Mouse (Mus musculus) liver, postnatal 0 days (tissue): ENCODE results near the gene Gm20388. TPM values are rescaled to one million over a fixed set of nuclear protein-coding genes. Genes with fewer than 3 reads are reported as not detected.

Source experiments
- ATAC-seq: fragments of 200-750 bp; cut with Nextera tagmentation; 2 replicates; pipeline ENCODE4 v1.8.0; 2017; ENCODE audit warnings: mild to moderate bottlenecking, moderate library complexity
- DNase-seq: peaks from one replicate; pipeline ENCODE4 v3.0.0-alpha.2; 2016
- H3K27ac ChIP-seq: fragments of 300-500 bp; sonication (generic); 2 replicates; pipeline ENCODE4 v1.5.1; 2014; ENCODE audit warnings: antibody characterized with exemption, moderate library complexity, mild to moderate bottlenecking, low read depth
- H3K27me3 ChIP-seq: fragments of 300-500 bp; sonication (generic); 2 replicates; pipeline ENCODE4 v1.6.1; 2014; ENCODE audit warnings: low read length, control low read depth, mixed read lengths; ENCODE audit not compliant: insufficient read depth
- H3K36me3 ChIP-seq: fragments of 300-500 bp; sonication (generic); replicated peaks from 2 replicates; pipeline ENCODE4 v1.6.1; 2014; ENCODE audit warnings: mild to moderate bottlenecking, control low read depth, low read length, moderate library complexity, mixed read lengths; ENCODE audit not compliant: insufficient read depth
- H3K4me1 ChIP-seq: fragments of 300-500 bp; sonication (generic); 2 replicates; pipeline ENCODE4 v1.6.1; 2014; ENCODE audit warnings: antibody characterized with exemption, mild to moderate bottlenecking, control low read depth; ENCODE audit not compliant: insufficient read depth
- H3K4me2 ChIP-seq: fragments of 300-500 bp; sonication (generic); 2 replicates; pipeline ENCODE4 v1.6.1; 2014; ENCODE audit warnings: low read depth, mild to moderate bottlenecking, low read length, moderate library complexity, mixed read lengths
- H3K4me3 ChIP-seq: fragments of 300-500 bp; sonication (generic); 2 replicates; pipeline ENCODE4 v1.5.1; 2014; ENCODE audit warnings: low read depth, low read length
- H3K9ac ChIP-seq: fragments of 300-500 bp; sonication (generic); replicated peaks from 2 replicates; pipeline ENCODE4 v1.6.1; 2014; ENCODE audit warnings: mild to moderate bottlenecking, moderate library complexity
- H3K9me3 ChIP-seq: fragments of 300-500 bp; sonication (generic); 2 replicates; pipeline ENCODE4 v1.6.1; 2016; ENCODE audit warnings: mild to moderate bottlenecking, control low read depth, low read length, mixed read lengths
- CTCF ChIP-seq: sonication (generic); IDR thresholded peaks from 2 replicates; pipeline ENCODE4 v1.5.1; 2016; ENCODE audit warnings: antibody characterized with exemption, low read depth
- EP300 ChIP-seq: IDR thresholded peaks from 2 replicates; pipeline ENCODE4 v1.6.1; 2016; ENCODE audit warnings: antibody characterized with exemption, low read depth, mild to moderate bottlenecking
- WGBS: fragments of 180-500 bp; shearing (Covaris S2); extraction: QIAGEN DNeasy Blood & Tissue Kit; methylation state at CpG from one replicate; pipeline ENCODE4 v1.1.7; 2014; ENCODE audit not compliant: insufficient replicate concordance; 5-methylcytosine and 5-hydroxymethylcytosine counted together
- polyA plus RNA-seq: library from polyadenylated mRNA; unstranded; fragments of >200 nt; fragmentation: Nextera tagmentation; extraction: Ambion mirVana; gene quantifications from 2 replicates; pipeline ENCODE4 v1.2.1, GENCODE M21; 2015

Gene Gm20388
- polyA plus RNA-seq, 1 experiment from 2014 or later, result not detected

DNA sequence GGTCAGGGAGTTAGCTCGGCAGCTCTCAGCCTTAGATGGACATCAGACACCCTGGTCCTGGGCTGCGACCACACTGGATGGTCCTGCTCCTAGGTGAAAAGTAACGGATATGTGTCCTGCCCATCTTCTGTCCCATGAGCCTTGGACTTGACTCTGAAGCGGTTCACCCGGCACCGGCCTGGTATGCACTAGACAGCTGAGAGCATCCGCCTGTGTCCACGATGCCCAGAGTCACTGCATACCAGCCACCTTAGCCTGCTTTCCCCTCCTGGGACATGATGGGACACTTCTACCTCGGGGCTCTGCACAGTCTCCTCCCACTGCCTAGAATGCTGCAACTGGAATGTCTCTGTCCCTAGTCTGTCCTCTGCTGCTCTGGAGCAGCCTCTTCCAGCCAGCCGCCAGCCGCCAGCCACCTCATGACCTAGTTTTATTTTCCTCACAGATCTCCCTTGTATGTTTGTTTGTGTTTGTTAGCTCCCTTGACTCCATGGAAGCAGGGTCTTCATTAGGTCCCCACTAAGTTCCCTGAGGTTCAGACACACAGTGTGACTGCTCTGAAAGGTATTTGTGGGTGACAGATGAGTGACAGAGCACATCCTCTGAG is 128.8 kb downstream of the Gm20388 start:
- Histone ChIP-seq H3K4me1 (peaks cover 19% of the 10 kb centered on the region), H3K9ac (no peak overlapping the region), H3K4me2 (no peak overlapping the region), H3K27ac (no peak overlapping the region), H3K9me3 (no peaks in the 10 kb centered on the region), H3K36me3 (no peaks in the 10 kb centered on the region), H3K4me3 (no peak overlapping the region), H3K27me3 (no peaks in the 10 kb centered on the region)
- TF ChIP-seq CTCF (no peak), EP300 (no peak)
- ATAC-seq (no peak), DNase-seq (no peak)
- WGBS, result 81% methylated on average over 11 of the region's 11 CpGs

DNA sequence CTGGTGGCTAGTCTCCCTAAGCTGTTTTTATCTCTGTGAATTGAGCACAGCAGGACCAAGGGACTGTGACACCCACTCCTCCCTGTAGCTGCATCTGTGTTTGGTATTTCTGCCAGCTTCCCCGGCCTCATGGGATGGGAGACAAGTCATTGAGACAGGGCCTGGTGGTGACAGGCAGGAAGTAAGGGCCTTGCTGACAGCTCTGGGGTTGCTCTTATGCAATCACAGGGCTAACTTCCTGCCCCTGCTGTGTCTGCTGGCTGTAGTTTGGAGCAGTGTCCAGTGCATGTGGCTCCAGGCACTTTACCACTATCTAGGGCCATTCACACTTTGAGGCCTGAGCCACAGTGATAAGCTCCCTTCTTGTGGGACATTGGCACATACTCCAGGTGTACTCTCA is 130.2 kb downstream of the Gm20388 start:
- Histone ChIP-seq H3K4me3 (no peak overlapping the region), H3K27ac (peak overlapping the region; percentile 62), H3K4me1 (peaks cover 19% of the 10 kb centered on the region), H3K9ac (no peak overlapping the region), H3K9me3 (no peaks in the 10 kb centered on the region), H3K4me2 (no peak overlapping the region), H3K36me3 (no peaks in the 10 kb centered on the region), H3K27me3 (no peaks in the 10 kb centered on the region)
- WGBS, result 22% methylated on average over 1 of the region's 1 CpGs
- no peak for TF ChIP-seq CTCF
- TF ChIP-seq EP300, result peak; percentile 42; the same call in 1 of the 2 replicates
- peak; percentile 57 for DNase-seq
- ATAC-seq, result peak; percentile 73

- Histone ChIP-seq H3K9me3 (no peaks in the 10 kb centered on the region), H3K4me1 (peaks cover 16% of the 10 kb centered on the region), H3K27me3 (no peaks in the 10 kb centered on the region), H3K4me3 (no peak overlapping the region), H3K27ac (peak overlapping the region; percentile 62; the same call in 1 of the 2 replicates), H3K36me3 (no peaks in the 10 kb centered on the region), H3K9ac (no peak overlapping the region), H3K4me2 (no peak overlapping the region)
- peak; percentile 82 for TF ChIP-seq EP300
- TF ChIP-seq CTCF, result no peak
- ATAC-seq (peak; percentile 47), DNase-seq (peak; percentile 56)
- 32% methylated on average over 10 of the region's 10 CpGs for WGBS
Measured at GRCm38 (mm10) chr8:120042542-120043312, 132.1 kb downstream of the Gm20388 start.

DNA sequence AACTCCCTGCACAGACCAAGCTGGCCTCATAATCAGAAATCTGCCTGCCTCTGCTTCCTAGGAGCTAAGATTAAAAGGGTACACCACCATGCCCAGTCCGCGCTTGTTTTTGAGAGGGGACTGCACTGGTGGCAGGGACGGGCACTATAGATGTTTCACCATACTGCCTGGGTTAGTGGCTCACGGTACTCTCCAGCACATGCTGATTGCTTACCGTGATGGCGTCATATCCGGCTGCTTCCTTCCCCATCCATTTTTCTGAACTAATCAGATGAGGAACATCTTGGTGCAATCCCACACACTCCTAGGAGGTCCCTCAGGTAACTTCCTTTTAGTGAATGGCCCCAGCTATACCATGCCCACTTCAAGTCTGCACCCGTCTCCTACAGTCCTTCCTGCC is 134.3 kb downstream of the Gm20388 start:
- ATAC-seq, result peak; percentile 10

GRCm38 (mm10) chr8:120045471-120045870 is 134.8 kb downstream of the Gm20388 start:
- Histone ChIP-seq H3K4me1 (peaks cover 19% of the 10 kb centered on the region), H3K9ac (no peak overlapping the region), H3K27ac (peak overlapping the region; percentile 42; the same call in 1 of the 2 replicates), H3K4me2 (no peak overlapping the region), H3K4me3 (no peak overlapping the region), H3K9me3 (no peaks in the 10 kb centered on the region), H3K27me3 (no peaks in the 10 kb centered on the region), H3K36me3 (no peaks in the 10 kb centered on the region)
- WGBS, result 66% methylated on average over 5 of the region's 5 CpGs
- DNase-seq (no peak), ATAC-seq (no peak)
- TF ChIP-seq EP300 (no peak), CTCF (no peak)

More for the DNA sequence above, 134.3 kb downstream of the Gm20388 start:
- H3K9ac ChIP-seq, result no peak overlapping the region
- H3K4me1 ChIP-seq, result peaks cover 19% of the 10 kb centered on the region
- H3K9me3 ChIP-seq, result no peaks in the 10 kb centered on the region
- no peaks in the 10 kb centered on the region for H3K27me3 ChIP-seq
- peak overlapping the region; percentile 42 for H3K27ac ChIP-seq
- H3K4me2 ChIP-seq, result no peak overlapping the region
- no peaks in the 10 kb centered on the region for H3K36me3 ChIP-seq
- H3K4me3 ChIP-seq, result no peak overlapping the region
- TF ChIP-seq EP300 (no peak), CTCF (no peak)
- 59% methylated on average over 8 of the region's 8 CpGs for WGBS
- peak; percentile 43 for DNase-seq

GRCm38 (mm10) chr8:120046258-120047020 is 135.8 kb downstream of the Gm20388 start:
- ATAC-seq, result no peak
- H3K4me1 ChIP-seq, result peaks cover 25% of the 10 kb centered on the region
- no peaks in the 10 kb centered on the region for H3K9me3 ChIP-seq
- H3K9ac ChIP-seq, result no peak overlapping the region
- H3K27ac ChIP-seq, result peak overlapping the region; percentile 25; the same call in 1 of the 2 replicates
- no peaks in the 10 kb centered on the region for H3K36me3 ChIP-seq
- no peak overlapping the region for H3K4me2 ChIP-seq
- WGBS, result 73% methylated on average over 14 of the region's 14 CpGs
- TF ChIP-seq EP300 (no peak), CTCF (no peak)
- no peak for DNase-seq
- no peak overlapping the region for H3K4me3 ChIP-seq
- no peaks in the 10 kb centered on the region for H3K27me3 ChIP-seq
